8 mouse cellular contexts compared by ENCODE assay signal in genomic region chr10:42275871-42276501, GRCm38 (mm10). TPM values are rescaled to one million over a fixed set of nuclear protein-coding genes. Genes with fewer than 3 reads are reported as not detected.
DNase-seq lines count a peak whose midpoint lies in the region; ATAC-seq and TF ChIP-seq lines count a peak whose summit lies in the region.

No protein-coding gene starts in this region.

- H3K9me3 ChIP-seq in E14TG2a.4 (ENCODE audit: low read length): peaks cover 8% of the 10 kb centered on the region
- H3K9me3 ChIP-seq in hindbrain, embryonic 15.5 days: no peaks in the 10 kb centered on the region
- no peaks in the 10 kb centered on the region for H3K9me3 ChIP-seq in stomach, embryonic 16.5 days (replicated peaks; ENCODE audit: control insufficient read depth, low read length)

- H3K9ac ChIP-seq in hindbrain, embryonic 15.5 days: peak overlapping the region; percentile 67
- peak overlapping the region; percentile 92 for H3K9ac ChIP-seq in stomach, embryonic 16.5 days (ENCODE audit: low read length)

- peaks cover 40% of the 10 kb centered on the region for H3K4me1 ChIP-seq in E14TG2a.4 (replicated peaks; ENCODE audit: low read depth, low read length)
- H3K4me1 ChIP-seq in hindbrain, embryonic 15.5 days (replicated peaks): peaks cover 36% of the 10 kb centered on the region
- peaks cover 34% of the 10 kb centered on the region for H3K4me1 ChIP-seq in stomach, embryonic 16.5 days (ENCODE audit: control insufficient read depth, insufficient read depth, low read length)

- H3K36me3 ChIP-seq in E14TG2a.4 (ENCODE audit: insufficient read depth, low read length) (peaks cover 30% of the 10 kb centered on the region), macrophage (ENCODE audit: inconsistent target) (no peaks in the 10 kb centered on the region)
- H3K36me3 ChIP-seq in hindbrain, embryonic 15.5 days: no peaks in the 10 kb centered on the region
- H3K36me3 ChIP-seq in stomach, embryonic 16.5 days (ENCODE audit: control insufficient read depth, insufficient read depth, low read length): no peaks in the 10 kb centered on the region

- under 1% methylated on average over 23 of the region's 40 CpGs for WGBS in hindbrain, embryonic 15.5 days
- WGBS in macrophage (ENCODE audit: missing documents): 3% methylated on average over 33 of the region's 40 CpGs
- under 1% methylated on average over 40 of the region's 40 CpGs for WGBS in stomach, embryonic 16.5 days

- peaks cover 37% of the 10 kb centered on the region for H3K79me2 ChIP-seq in macrophage (ENCODE audit: inconsistent target)

- H3K27ac ChIP-seq in hindbrain, embryonic 15.5 days (replicated peaks): peak overlapping the region; percentile 98
- H3K27ac ChIP-seq in macrophage: peak overlapping the region; percentile 88
- peak overlapping the region; percentile 98 for H3K27ac ChIP-seq in stomach, embryonic 16.5 days (ENCODE audit: low read length)

- H3K4me3 ChIP-seq in E14TG2a.4 (replicated peaks; ENCODE audit: low read length) (peak overlapping the region; percentile 90), macrophage (ENCODE audit: inconsistent target) (peak overlapping the region; percentile 86)
- peak overlapping the region; percentile 81 for H3K4me3 ChIP-seq in hindbrain, embryonic 15.5 days
- H3K4me3 ChIP-seq in stomach, embryonic 16.5 days (replicated peaks; ENCODE audit: low read length): peak overlapping the region; percentile 91

- peaks cover 40% of the 10 kb centered on the region for H3K27me3 ChIP-seq in E14TG2a.4 (ENCODE audit: insufficient read depth, low read length)
- H3K27me3 ChIP-seq in hindbrain, embryonic 15.5 days: peaks cover 3% of the 10 kb centered on the region
- no peaks in the 10 kb centered on the region for H3K27me3 ChIP-seq in stomach, embryonic 16.5 days (ENCODE audit: control insufficient read depth, insufficient read depth, low read length)

- DNase-seq in kidney, adult 9 months: peak; percentile 75
- DNase-seq in kidney, postnatal 10 days: no peak
- peak; percentile 73 for DNase-seq in embryo, embryonic 10 days (ENCODE audit: low spot score)
- no peak for DNase-seq in cerebellum, adult 8-10 months

- peak; percentile 1; the same call in 1 of the 2 replicates for ATAC-seq in hindbrain, embryonic 15.5 days (ENCODE audit: low FRiP score, low read depth)
- no peak for ATAC-seq in stomach, embryonic 16.5 days (ENCODE audit: insufficient read depth, low FRiP score)

- H3K4me2 ChIP-seq in hindbrain, embryonic 15.5 days: peak overlapping the region; percentile 75
- peak overlapping the region; percentile 89 for H3K4me2 ChIP-seq in stomach, embryonic 16.5 days (ENCODE audit: low read depth, low read length)

- no peak for TF ChIP-seq CTCF in E14TG2a.4 (conservative IDR thresholded peaks at IDR 0.05; ENCODE audit: low read length)

RNA-seq across cellular contexts. Expression of gene Foxo3, which starts 0.6 kb away (rescaled TPM):
- 4.4 and 4.8 TPM in 2 replicates for polyA plus RNA-seq in hindbrain, embryonic 15.5 days (2015; fragmentation: Nextera tagmentation; extraction: Ambion mirVana)
- 100 to 1,000 TPM in 6 of 26 experiments, 10 to 100 TPM in 16, 1 to 10 TPM in 4; 7.0 to 151 (median 51.2) TPM for total RNA-seq in macrophage (2018; cell fraction: chromatin; rRNA removed)
- total RNA-seq in macrophage (2018; cell fraction: cytosol; rRNA removed): 100 to 1,000 TPM in 1 of 26 experiments, 10 to 100 TPM in 25; 13.3 to 101 (median 50.0) TPM
- 100 to 1,000 TPM in 5 of 26 experiments, 10 to 100 TPM in 21; 11.9 to 127 (median 54.9) TPM for total RNA-seq in macrophage (2018; cell fraction: nucleus; rRNA removed)
- 23.9 to 39.4 TPM (median 30.8 TPM) in 3 replicates for polyA plus RNA-seq in macrophage (2018)
- polyA plus RNA-seq in stomach, embryonic 16.5 days (2015; fragmentation: Nextera tagmentation; extraction: Ambion mirVana): 7.2 and 7.6 TPM in 2 replicates

Comparison
In these comparisons a context has a peak if more than half of its experiments do, and no peak if none do; other contexts are left out.
1. DNase-seq: peak in kidney, adult 9 months (single experiment) and embryo, embryonic 10 days (single experiment); none in kidney, postnatal 10 days (single experiment) and cerebellum, adult 8-10 months (single experiment).
2. Peak in every context shown above with its lines, with median percentiles within 50 percentile points of each other: H3K4me3 ChIP-seq and H3K27ac ChIP-seq.